Mouse (Mus musculus) brain, embryonic 14.5 days (tissue): ENCODE measurements at regions not wholly inside any gene's neighbourhood (a gene's known extent, or its start where the extent isn't known, plus 50 kb on each side); places are given as distances from the start of the nearest gene placed in this dataset.

Experiments used
- DNase-seq: peaks from one replicate; pipeline ENCODE4 v3.0.0-alpha.2; 2011; ENCODE audit warnings: low read depth
- CTCF ChIP-seq: fragments of 200-500 bp; IDR thresholded peaks from 2 replicates; pipeline ENCODE4 v1.5.1; 2012; ENCODE audit warnings: inconsistent platforms, mild to moderate bottlenecking, moderate library complexity, borderline replicate concordance; ENCODE audit not compliant: insufficient read depth, insufficient read length; ENCODE audit errors: extremely low read depth
- POLR2A ChIP-seq: fragments of 200-500 bp; IDR thresholded peaks from 2 replicates; pipeline ENCODE4 v1.6.1; 2012; ENCODE audit warnings: mild to moderate bottlenecking, inconsistent platforms, borderline replicate concordance; ENCODE audit not compliant: poor library complexity, insufficient read depth, insufficient read length, severe bottlenecking; ENCODE audit errors: extremely low read depth

DNA sequence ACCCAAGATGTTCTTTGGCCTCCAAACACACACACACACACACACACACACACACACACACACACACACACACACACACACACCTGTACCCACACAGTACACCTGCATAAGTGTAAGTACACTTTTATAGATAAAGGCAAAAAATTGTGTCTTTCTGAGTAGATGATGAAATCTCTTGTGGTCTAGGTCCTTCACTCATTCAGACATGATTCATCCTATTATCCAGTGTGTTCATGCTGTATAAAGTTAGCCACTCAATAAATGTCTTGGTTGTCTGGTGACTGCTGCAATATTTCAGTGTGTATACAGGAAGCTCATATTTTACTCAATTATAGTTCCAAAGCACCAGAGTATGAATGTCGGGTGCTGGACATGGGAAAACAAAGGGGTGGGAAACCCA lies 131.5 kb upstream of the Gm21897 start:
- TF ChIP-seq CTCF = no peak
- no peak for TF ChIP-seq POLR2A

DNA sequence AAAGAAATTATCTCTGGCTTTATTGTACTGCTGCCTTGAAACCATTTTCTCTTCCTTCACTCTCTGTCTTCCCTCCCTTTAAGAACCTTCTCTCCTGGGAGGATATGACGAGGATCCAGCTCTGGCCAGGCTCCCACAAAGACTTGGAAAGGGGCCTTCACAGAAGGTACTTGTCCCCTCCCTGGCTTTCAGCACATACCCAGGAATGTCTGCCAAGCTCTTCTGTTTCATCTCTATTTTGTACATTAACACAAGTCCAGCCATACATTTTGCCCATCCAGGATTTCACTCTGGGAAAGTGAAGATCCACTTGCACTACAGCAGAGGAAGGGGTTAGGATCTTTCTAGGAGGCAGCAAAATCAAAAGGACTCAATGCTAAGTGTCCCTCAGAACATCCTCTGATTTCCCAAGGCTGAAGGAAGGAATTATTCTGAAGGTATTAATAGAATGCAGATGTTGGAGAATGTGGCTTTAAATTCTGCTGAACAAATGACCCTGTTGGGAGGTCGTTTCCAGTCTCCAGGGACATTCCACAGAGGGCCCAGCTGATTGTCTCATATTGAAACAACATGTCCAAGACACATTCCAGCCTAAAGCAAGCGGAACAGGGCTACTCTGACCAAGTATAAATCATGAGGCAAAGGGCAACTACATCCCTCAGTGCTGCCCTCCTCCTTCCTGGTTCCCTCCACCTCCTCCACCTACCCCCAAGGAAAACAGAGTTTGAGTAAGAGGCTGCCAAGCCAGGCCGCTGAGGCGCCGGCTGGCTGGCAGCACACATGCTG lies 122.1 kb upstream of the Gm21897 start:
- TF ChIP-seq POLR2A (no peak), CTCF (no peak)
- DNase-seq = peak; percentile 16

More for the DNA sequence above, 131.5 kb upstream of the Gm21897 start:
- DNase-seq = no peak

DNA sequence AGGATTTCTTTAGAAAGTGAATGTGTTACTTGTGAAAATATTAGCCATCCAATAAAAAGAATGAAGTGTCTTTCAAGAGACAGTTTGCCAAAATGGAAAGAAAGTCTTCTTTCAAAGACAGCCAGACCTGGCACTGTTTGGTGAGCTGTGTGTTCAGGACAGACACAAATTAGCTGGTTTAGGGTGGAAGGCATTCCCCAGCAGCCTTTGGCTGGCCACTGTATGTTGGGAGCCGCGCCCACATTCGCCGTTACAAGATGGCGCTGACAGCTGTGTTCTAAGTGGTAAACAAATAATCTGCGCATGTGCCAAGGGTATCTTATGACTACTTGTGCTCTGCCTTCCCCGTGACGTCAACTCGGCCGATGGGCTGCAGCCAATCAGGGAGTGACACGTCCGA lies 121.3 kb upstream of the Gm21897 start:
- peak; percentile 2 for DNase-seq

DNA sequence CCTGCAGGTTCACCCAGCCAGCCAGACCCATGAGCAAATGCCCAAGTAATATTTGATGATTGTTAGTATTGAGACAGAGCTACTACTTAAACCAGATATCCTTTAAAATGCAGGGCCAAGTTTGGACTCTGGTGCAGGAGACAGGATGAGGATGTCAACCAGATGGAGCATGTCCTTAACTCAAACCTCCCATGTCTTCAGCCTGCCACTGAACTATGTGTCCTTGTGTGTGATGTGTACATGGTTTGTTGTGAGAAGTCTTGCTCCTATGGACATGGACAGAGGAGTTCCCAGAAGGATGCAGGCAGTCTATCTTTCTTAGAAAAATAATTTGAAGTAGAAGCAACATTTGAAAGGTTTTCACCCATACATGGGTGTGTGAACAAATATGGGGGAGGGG lies 120.4 kb upstream of the Gm21897 start:
- no peak for DNase-seq
- TF ChIP-seq POLR2A (no peak), CTCF (no peak)

DNA sequence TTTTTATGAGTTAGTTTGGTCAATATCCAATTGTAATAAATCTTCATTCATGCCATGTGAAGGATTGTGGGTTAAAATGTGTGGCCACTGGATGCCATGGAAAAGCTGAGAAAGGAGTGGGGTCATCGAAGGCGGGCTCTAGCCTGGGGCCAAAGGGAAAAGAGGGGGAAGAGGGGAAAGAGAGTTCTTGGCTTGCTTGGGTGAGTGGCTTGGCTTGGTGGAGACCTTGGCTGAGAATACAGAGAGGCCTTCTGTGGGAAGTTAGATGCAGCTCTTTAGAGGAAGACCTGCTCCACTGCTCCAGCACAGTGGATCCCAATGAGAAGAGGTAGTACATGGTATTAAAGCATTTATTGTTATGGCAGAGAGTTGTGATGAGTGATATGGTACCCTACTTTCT lies 101.3 kb upstream of the Gm21897 start:
- no peak for TF ChIP-seq CTCF
- no peak for TF ChIP-seq POLR2A
- DNase-seq = no peak

DNA sequence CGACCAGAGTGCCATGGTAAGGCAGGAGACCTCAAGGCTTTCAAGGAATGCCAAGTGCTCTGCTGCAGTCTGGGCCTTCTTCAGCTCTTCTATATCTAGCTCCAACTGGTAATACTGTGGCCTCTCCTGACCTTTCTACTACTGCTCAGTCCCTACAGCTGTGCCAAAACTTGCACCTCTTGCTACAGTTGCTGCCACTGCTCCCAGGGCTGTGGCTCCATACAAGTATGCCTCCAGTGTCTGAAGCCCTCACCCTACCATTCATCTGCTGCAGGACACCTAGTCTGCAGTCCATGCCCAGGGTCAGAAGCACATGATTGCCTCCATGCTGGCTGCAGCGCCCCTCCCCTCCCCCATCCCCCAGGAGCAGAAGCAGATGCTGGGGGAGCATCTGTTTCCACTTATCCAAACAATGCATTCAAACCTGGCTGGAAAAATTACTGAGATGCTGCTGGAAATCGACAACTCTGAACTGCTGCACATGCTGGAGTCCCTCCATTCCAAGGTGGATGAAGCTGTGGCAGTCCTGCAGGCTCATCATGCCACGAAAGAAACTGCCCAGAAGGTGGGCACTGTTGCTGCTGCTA lies 96.2 kb upstream of the Gm21897 start:
- no peak for DNase-seq
- TF ChIP-seq POLR2A (no peak), CTCF (no peak)

DNA sequence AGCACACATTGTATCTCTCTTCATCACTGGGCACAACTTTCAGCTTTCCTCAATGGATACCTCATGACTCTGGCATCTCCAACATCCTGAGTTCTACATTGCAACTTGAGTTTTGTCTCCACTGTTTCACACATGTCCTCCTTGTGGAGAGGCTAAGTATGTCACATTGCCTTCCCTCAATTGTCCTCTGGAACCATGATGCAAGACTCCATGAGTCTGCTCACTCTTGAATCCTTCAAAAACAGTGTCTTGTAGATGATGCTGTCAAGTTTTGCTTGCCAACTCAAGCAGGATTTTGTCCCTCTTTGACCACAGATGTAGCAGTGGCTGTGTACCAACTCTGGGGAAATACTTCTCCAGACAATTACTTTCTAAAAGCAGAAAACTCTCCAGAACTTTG lies 79.4 kb upstream of the Gm21897 start:
- TF ChIP-seq CTCF (no peak), POLR2A (no peak)
- no peak for DNase-seq

DNA sequence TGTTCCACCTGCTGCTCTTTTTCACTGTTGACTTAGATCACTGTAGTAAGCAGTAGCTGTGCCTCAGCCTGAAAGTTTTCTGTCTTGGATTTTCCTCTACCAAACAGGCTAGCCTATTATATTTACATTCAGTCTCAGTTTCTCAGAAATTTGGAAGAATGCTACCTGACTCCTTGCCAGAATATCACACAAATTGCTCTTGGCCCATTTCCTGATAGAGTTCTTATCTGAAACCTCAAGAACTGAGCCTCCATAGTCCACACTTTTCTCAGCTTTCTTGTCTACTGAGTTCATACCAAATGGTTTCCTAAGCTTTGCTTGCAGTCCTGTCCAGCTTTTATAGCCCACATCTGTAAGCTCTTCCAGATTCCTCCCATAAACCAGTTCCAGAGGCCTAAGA lies 78.8 kb upstream of the Gm21897 start:
- TF ChIP-seq POLR2A (no peak), CTCF (no peak)
- no peak for DNase-seq

DNA sequence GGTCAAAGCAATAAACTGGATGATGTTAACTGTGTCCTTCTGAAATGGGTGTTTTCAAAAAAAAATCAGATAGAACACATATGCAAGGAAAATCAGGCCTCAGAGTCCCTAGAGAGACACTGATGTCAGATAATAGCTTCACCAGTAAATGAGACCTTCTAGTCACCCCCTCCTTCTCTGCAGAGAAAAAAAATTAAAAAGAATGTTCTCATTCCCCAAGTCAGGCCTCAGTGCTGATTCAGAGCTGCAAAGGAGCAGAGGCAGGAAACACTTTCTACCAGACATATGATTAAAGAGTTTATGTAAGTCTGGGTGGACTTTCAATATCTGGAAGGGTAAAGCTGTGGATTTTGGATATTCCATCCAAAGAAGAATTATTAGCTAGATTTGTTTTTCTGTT lies 67.1 kb upstream of the Gm21897 start:
- TF ChIP-seq POLR2A (no peak), CTCF (no peak)
- no peak for DNase-seq

DNA sequence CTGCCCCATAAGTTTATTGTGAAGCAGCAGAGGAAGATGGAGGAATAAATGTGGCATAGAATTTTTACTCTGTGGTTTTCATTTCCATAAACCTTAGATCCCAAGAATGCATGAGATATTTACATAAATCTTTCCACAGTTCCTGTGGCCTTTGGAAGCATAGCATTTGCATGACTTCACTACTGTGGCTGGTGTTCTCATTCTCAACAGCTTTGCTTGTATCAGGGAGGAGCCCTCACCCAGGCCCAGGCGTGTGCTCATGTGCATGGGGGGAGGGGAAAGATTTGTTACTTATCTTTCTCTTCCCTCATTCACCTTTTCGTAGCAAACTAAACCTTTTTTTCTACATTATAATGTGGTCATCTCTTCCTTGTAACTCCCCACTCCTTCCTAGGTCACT lies 65.6 kb upstream of the Gm21897 start:
- TF ChIP-seq POLR2A (no peak), CTCF (no peak)
- no peak for DNase-seq

DNA sequence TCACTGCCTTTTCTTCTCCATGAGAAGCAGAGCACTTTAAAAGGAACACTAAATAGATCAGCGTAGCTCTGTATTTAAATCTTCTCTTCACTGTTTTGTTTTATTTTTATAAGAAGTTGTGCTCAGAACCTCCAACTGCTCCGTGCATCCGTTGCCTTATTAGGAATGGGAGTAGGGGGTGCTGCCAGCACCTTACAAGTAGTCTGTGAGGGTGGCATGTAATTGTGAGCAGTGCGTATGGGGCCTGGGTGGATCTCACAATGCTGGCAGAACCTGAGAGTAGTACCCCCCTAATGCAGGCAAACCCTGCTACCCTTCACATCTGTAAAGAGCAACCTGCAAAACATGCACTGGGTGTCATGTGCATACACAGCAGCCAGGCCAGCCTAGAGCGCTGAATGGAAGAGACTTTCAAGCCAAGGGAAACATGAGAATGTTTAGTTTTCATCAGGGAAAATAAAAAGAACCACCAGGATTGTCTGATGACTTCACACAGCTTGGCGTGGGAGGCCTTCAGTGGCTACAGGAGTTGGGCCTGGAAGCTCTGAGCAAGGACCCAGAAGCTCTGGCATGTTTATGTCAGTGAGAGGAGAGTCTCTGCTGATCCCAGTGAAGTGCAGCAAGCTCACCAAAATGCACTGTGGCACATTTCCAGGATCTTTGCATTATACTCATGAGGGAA lies 64.5 kb upstream of the Gm21897 start:
- DNase-seq = peak; percentile 7
- TF ChIP-seq POLR2A (no peak), CTCF (no peak)

DNA sequence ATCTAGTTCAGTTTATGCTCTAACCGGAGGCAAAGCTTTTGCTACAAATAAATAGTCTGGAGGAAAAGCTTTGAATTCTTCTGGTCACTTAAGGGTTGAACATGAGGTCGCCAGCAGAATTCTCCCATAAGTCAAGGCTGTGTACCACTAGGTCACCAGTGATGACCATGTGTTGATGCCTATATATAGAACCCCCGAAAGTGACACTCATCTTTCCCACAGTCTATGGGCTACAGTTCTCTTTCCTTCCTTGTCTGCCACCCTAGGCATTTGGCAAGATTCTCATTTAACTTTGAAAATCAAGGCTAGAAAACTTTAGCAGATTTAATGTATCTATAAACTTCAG lies 63.9 kb upstream of the Gm21897 start:
- DNase-seq = no peak
- TF ChIP-seq POLR2A (no peak), CTCF (no peak)
